Mouse (Mus musculus) testis, adult 2 months (tissue): Measurements from ENCODE around the gene Cklf.
"Not testable (repeated sequence)": the region's sequence is repeated elsewhere in the genome, so short reads cannot be mapped to it uniquely, and the experiment has no call there.

Experiments
- CTCF ChIP-seq: fragments of 200-500 bp; IDR thresholded peaks from 2 replicates; pipeline ENCODE4 v1.5.1; 2012; ENCODE audit warnings: low read depth, mild to moderate bottlenecking, inconsistent platforms, low read length, moderate library complexity; ENCODE audit not compliant: control insufficient read depth, insufficient read depth, insufficient replicate concordance
- POLR2A ChIP-seq: fragments of 200-500 bp; IDR thresholded peaks from 2 replicates; pipeline ENCODE4 v1.6.1; 2012; ENCODE audit warnings: low read depth, mild to moderate bottlenecking, inconsistent platforms, low read length, moderate library complexity; ENCODE audit not compliant: control insufficient read depth

- not testable (repeated sequence) for TF ChIP-seq POLR2A, CTCF
These were observed 11.1 kb downstream of the Cklf start for GRCm38 (mm10) chr8:104261802-104262201.
